Mouse (Mus musculus) forebrain, embryonic 12.5 days (tissue): ENCODE data around the gene Raet1e. TPM values are rescaled to one million over a fixed set of nuclear protein-coding genes. Genes with fewer than 3 reads are reported as not detected.
"Not testable (repeated sequence)": the region's sequence is repeated elsewhere in the genome, so short reads cannot be mapped to it uniquely, and the experiment has no call there.

Experiments
- ATAC-seq: fragments of 200-750 bp; cut with Nextera tagmentation; 2 replicates; pipeline ENCODE4 v1.8.0; 2017; ENCODE audit warnings: moderate TSS enrichment; ENCODE audit not compliant: low FRiP score
- H3K27ac ChIP-seq: fragments of 300-500 bp; sonication (generic); 2 replicates; pipeline ENCODE4 v1.5.1; 2016; ENCODE audit warnings: mild to moderate bottlenecking
- H3K27me3 ChIP-seq: fragments of 300-500 bp; sonication (generic); 2 replicates; pipeline ENCODE4 v1.6.1; 2016; ENCODE audit warnings: mild to moderate bottlenecking
- H3K36me3 ChIP-seq: fragments of 300-500 bp; sonication (generic); replicated peaks from 2 replicates; pipeline ENCODE4 v1.6.1; 2016; ENCODE audit warnings: mild to moderate bottlenecking
- H3K4me1 ChIP-seq: fragments of 300-500 bp; sonication (generic); 2 replicates; pipeline ENCODE4 v1.6.1; 2016
- H3K4me2 ChIP-seq: fragments of 300-500 bp; sonication (generic); 2 replicates; pipeline ENCODE4 v1.6.1; 2016; ENCODE audit warnings: mild to moderate bottlenecking, moderate library complexity
- H3K4me3 ChIP-seq: fragments of 300-500 bp; sonication (generic); replicated peaks from 2 replicates; pipeline ENCODE4 v1.5.1; 2016; ENCODE audit warnings: mild to moderate bottlenecking
- H3K9ac ChIP-seq: fragments of 300-500 bp; sonication (generic); 2 replicates; pipeline ENCODE4 v1.6.1; 2016; ENCODE audit warnings: mild to moderate bottlenecking
- H3K9me3 ChIP-seq: fragments of 300-500 bp; sonication (generic); 2 replicates; pipeline ENCODE4 v1.6.1; 2016
- WGBS: fragments of 180-500 bp; shearing (Covaris S2); methylation state at CpG from one replicate; pipeline ENCODE4 v1.1.7; 2016; 5-methylcytosine and 5-hydroxymethylcytosine counted together
- polyA plus RNA-seq: library from polyadenylated mRNA; unstranded; fragments of >200 nt; fragmentation: Nextera tagmentation; extraction: Ambion mirVana; gene quantifications from 2 replicates; pipeline ENCODE4 v1.2.1, GENCODE M21; 2016

The Raet1e gene
- polyA plus RNA-seq, 1 experiment from 2014 or later, result 5.9 TPM

DNA sequence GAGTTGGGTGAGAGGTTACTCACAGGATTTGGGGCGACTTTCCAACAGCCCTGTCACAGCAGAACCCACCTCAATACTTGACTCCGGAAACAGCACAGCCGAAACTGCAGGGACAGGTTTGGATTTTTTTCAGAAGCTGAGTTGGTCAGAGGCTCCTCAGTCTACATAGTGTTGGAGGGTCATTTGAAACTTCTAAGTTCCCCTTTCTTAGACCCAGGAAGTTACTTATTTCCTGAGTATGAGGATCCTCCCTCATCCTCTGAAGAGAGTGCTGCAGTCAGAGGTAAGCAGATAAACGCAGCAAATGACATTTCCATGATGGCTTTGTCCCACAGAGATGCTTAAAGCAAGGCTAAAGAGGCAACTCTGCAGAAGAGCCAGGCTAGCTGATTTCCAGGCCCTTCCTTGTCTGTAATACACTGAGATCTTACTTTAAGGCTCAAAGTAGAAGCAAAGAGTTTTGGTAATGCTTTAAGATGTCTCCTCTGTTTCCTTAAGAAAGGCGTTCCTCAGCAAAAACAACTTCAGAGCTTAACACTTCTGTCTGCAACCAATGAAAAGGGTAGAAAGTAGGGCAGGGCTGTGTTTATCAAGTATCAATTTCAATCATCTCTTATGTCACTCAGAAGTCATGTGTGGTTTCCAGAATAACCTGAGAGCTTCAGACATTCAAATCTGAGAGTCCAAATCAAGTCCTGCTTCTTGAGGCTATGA lies 144.1 kb downstream of the Raet1e start:
- ATAC-seq, result no peak
- Histone ChIP-seq H3K27ac (no peak overlapping the region), H3K9me3 (no peaks in the 10 kb centered on the region), H3K4me1 (no peaks in the 10 kb centered on the region), H3K27me3 (no peaks in the 10 kb centered on the region), H3K4me3 (no peak overlapping the region), H3K4me2 (no peak overlapping the region), H3K36me3 (no peaks in the 10 kb centered on the region), H3K9ac (no peak overlapping the region)
- WGBS, result 83% methylated on average over 5 of the region's 5 CpGs

- Histone ChIP-seq H3K36me3 (no peaks in the 10 kb centered on the region), H3K4me2 (no peak overlapping the region), H3K9me3 (no peaks in the 10 kb centered on the region), H3K4me3 (no peak overlapping the region), H3K27me3 (no peaks in the 10 kb centered on the region), H3K9ac (no peak overlapping the region), H3K27ac (no peak overlapping the region), H3K4me1 (no peaks in the 10 kb centered on the region)
- WGBS, result 88% methylated on average over 6 of the region's 6 CpGs
- no peak for ATAC-seq
Observed at GRCm38 (mm10) chr10:22303736-22304135, 145.4 kb downstream of the Raet1e start.

- Histone ChIP-seq H3K27me3 (no peaks in the 10 kb centered on the region), H3K36me3 (no peaks in the 10 kb centered on the region), H3K4me3 (no peak overlapping the region), H3K4me1 (no peaks in the 10 kb centered on the region), H3K9ac (no peak overlapping the region), H3K9me3 (no peaks in the 10 kb centered on the region), H3K4me2 (no peak overlapping the region), H3K27ac (no peak overlapping the region)
- WGBS, result 81% methylated on average over 4 of the region's 4 CpGs
- no peak for ATAC-seq
Observed at GRCm38 (mm10) chr10:22305801-22306200, 147.4 kb downstream of the Raet1e start.

GRCm38 (mm10) chr10:22306452-22306851 lies 148.1 kb downstream of the Raet1e start:
- Histone ChIP-seq H3K9me3 (no peaks in the 10 kb centered on the region), H3K4me2 (no peak overlapping the region), H3K9ac (no peak overlapping the region), H3K36me3 (no peaks in the 10 kb centered on the region), H3K27me3 (no peaks in the 10 kb centered on the region), H3K27ac (no peak overlapping the region), H3K4me3 (no peak overlapping the region), H3K4me1 (no peaks in the 10 kb centered on the region)
- WGBS, result 70% methylated on average over 4 of the region's 4 CpGs
- no peak for ATAC-seq

DNA sequence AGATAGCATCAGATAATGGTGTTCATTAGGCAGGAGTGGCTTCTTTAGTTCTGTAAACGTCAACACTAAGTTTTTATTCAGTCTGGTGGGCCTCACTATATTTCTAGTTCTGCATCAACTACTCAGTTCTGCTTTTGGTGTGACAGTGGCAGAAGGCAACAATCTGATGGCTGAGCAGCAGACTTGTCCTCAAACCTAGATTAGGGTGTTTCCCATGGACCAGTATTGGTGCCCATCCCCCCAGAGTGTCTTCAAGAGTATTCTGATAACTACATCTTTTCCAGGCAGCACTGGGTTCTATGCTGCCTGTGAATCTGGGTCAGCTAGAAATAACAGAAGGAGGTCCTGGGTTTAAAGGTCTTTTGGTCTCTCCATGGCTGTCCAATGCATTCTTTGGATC lies 149.9 kb downstream of the Raet1e start:
- Histone ChIP-seq H3K36me3 (no peaks in the 10 kb centered on the region), H3K27ac (no peak overlapping the region), H3K9me3 (no peaks in the 10 kb centered on the region), H3K4me2 (no peak overlapping the region), H3K4me1 (no peaks in the 10 kb centered on the region), H3K27me3 (no peaks in the 10 kb centered on the region), H3K4me3 (no peak overlapping the region), H3K9ac (no peak overlapping the region)
- 75% methylated on average over 1 of the region's 1 CpGs for WGBS
- ATAC-seq, result no peak

GRCm38 (mm10) chr10:22322858-22323257 lies 164.5 kb downstream of the Raet1e start:
- WGBS, result 91% methylated on average over 2 of the region's 2 CpGs
- no peak overlapping the region for H3K4me3 ChIP-seq
- no peak for ATAC-seq
- no peak overlapping the region for H3K4me2 ChIP-seq
- no peaks in the 10 kb centered on the region for H3K9me3 ChIP-seq
- H3K27ac ChIP-seq, result no peak overlapping the region
- H3K4me1 ChIP-seq, result no peaks in the 10 kb centered on the region
- H3K27me3 ChIP-seq, result no peaks in the 10 kb centered on the region
- no peaks in the 10 kb centered on the region for H3K36me3 ChIP-seq
- no peak overlapping the region for H3K9ac ChIP-seq

GRCm38 (mm10) chr10:22345721-22346120 lies 187.4 kb downstream of the Raet1e start:
- not testable (repeated sequence) for ATAC-seq, H3K27ac ChIP-seq, H3K4me3 ChIP-seq, H3K36me3 ChIP-seq, H3K9me3 ChIP-seq, H3K9ac ChIP-seq, H3K4me1 ChIP-seq, H3K27me3 ChIP-seq, H3K4me2 ChIP-seq
- WGBS, result 86% methylated on average over 4 of the region's 4 CpGs

GRCm38 (mm10) chr10:22353548-22354195 lies 195.3 kb downstream of the Raet1e start:
- ATAC-seq, H3K9me3 ChIP-seq, H3K36me3 ChIP-seq, H3K27ac ChIP-seq, H3K4me2 ChIP-seq, H3K27me3 ChIP-seq, H3K4me1 ChIP-seq, H3K9ac ChIP-seq, H3K4me3 ChIP-seq: not testable (repeated sequence)
- WGBS, result 85% methylated on average over 6 of the region's 6 CpGs

- WGBS, result 91% methylated on average over 2 of the region's 2 CpGs
- not testable (repeated sequence) for H3K9ac ChIP-seq, H3K27me3 ChIP-seq, H3K4me2 ChIP-seq, H3K36me3 ChIP-seq, ATAC-seq, H3K4me1 ChIP-seq, H3K9me3 ChIP-seq, H3K4me3 ChIP-seq, H3K27ac ChIP-seq
Observed at GRCm38 (mm10) chr10:22354196-22354574, 195.8 kb downstream of the Raet1e start.

DNA sequence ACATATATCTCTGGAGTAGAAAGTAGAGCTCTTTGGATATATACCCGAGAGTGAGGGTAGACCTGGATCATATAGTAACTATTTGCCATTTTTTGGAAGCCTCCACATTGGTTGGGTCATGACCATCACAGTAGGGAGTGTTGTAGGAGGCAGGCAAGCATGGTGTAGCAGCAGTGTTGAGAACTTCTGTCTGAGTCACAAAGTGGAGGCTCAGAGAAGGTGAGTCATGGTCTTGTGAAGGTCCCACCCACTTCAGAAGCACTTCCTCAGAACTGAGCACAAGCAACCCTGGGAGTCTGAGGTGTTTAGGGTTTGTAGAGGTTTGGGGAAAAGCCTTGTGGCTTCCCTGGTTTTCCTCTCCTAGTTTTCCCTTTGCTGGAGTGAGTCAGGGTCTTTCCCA lies 199.0 kb downstream of the Raet1e start:
- H3K4me3 ChIP-seq, H3K36me3 ChIP-seq, H3K27me3 ChIP-seq, ATAC-seq, H3K9ac ChIP-seq, H3K27ac ChIP-seq, H3K9me3 ChIP-seq, H3K4me2 ChIP-seq, H3K4me1 ChIP-seq: not testable (repeated sequence)
- WGBS, result 76% methylated on average over 1 of the region's 1 CpGs

DNA sequence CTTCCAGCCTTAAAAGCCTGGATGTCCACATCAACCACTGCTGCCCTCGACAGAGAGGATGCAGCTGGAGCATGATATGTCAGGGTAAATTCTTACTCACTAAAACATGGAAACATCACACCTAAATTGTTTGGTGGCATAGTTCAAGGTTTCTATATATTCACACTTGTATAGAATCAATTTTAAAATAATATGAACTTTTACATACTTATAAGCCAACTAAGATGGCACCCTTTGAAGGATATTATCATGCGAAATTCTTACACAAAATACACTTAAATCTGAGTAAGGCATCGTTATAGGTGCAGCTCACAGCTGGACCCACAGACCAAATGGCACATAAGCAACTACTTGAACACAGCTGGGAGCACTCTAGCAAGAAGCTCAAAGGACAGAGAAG lies 201.9 kb downstream of the Raet1e start, which contains the start of gene Raet1d:
TSS of gene Raet1d (plus strand) at position 301 of the 400 bp plus-strand sequence.
- WGBS, result 66% methylated on average over 3 of the region's 3 CpGs
- not testable (repeated sequence) for H3K9ac ChIP-seq, H3K9me3 ChIP-seq, H3K4me3 ChIP-seq, ATAC-seq, H3K4me2 ChIP-seq, H3K27ac ChIP-seq, H3K4me1 ChIP-seq, H3K36me3 ChIP-seq, H3K27me3 ChIP-seq

- H3K27me3 ChIP-seq, H3K4me1 ChIP-seq, H3K9me3 ChIP-seq, H3K9ac ChIP-seq, H3K4me2 ChIP-seq, H3K27ac ChIP-seq, H3K36me3 ChIP-seq, ATAC-seq, H3K4me3 ChIP-seq: not testable (repeated sequence)
- WGBS, result 33% methylated on average over 2 of the region's 2 CpGs
Observed at GRCm38 (mm10) chr10:22360957-22361356, 202.6 kb downstream of the Raet1e start.
